Mouse (Mus musculus) brown adipose tissue, adult 24 weeks (tissue): ENCODE data around the gene Adam8. TPM values are rescaled to one million over a fixed set of nuclear protein-coding genes. Genes with fewer than 3 reads are reported as not detected.

ENCODE experiments used
- H3K27ac ChIP-seq: fragments of 200-500 bp; replicated peaks from 2 replicates; pipeline ENCODE4 v1.5.1; 2012; ENCODE audit warnings: low read depth, mild to moderate bottlenecking, low read length
- H3K4me1 ChIP-seq: fragments of 200-500 bp; 2 replicates; pipeline ENCODE4 v1.6.1; 2012; ENCODE audit warnings: low read length, mixed read lengths; ENCODE audit not compliant: control insufficient read depth, insufficient read depth, insufficient read length
- H3K4me3 ChIP-seq: fragments of 200-500 bp; 2 replicates; pipeline ENCODE4 v1.5.1; 2012; ENCODE audit warnings: low read depth, mild to moderate bottlenecking, low read length, moderate library complexity; ENCODE audit not compliant: insufficient read depth
- polyA plus RNA-seq: library from polyadenylated mRNA; stranded (reverse); fragments of >200 nt; gene quantifications from 2 replicates; pipeline ENCODE4 v1.2.4, GENCODE M21; 2012; ENCODE audit not compliant: missing spikeins, insufficient read depth, insufficient read length

The Adam8 gene
- 3.0 TPM in 1 of 2 replicates, not detected in the other for polyA plus RNA-seq

DNA sequence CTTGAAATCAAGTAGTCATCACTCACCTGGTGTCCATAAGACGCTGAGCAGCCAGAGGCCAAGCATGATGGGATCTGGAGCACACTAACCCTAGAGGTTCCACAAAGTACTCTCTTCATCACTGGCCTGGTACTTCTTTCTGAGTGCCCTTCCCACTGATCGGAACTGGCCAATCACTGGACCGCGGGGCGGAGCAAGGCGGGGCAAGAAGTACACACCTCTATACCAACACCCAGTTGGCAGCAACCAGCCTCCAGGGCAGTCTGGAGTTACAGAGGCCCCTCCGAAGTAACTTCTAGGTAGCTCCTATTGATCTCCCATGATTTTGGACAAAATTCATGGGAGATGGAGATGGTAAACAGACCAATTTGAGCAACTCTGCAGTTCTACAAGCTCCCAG, at the start of gene Adam8:
TSS of gene Adam8 (minus strand) at position 157 of the 400 bp plus-strand sequence.
- no peaks in the 10 kb centered on the region for H3K4me1 ChIP-seq
- H3K4me3 ChIP-seq: 0 out of 2 replicates have a peak within 1 kb of the TSS, but pooled peaks have one; percentile 17
- no peak within 1 kb of the TSS for H3K27ac ChIP-seq

DNA sequence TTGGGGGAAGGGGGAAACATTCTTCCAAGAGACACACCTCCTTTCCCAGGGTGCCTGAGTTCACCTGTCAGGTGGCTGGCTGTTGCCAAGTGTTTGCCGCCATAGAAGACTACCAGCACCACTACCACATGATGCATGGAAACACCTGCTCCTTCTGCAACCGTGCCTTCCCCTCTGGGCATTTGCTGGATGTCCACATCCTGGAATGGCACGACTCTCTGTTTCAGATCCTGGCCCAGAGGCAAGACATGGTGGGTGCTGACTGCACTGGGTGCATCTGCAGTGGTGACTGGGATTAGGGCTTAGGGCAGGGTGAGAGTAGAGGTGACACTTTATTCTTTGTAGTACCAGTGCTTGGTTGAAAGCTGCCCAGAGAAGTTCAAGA, 44.8 kb upstream of the Adam8 start:
- Histone ChIP-seq H3K4me1 (no peaks in the 10 kb centered on the region), H3K27ac (no peak overlapping the region), H3K4me3 (0 out of 2 replicates have a peak overlapping the region, but pooled peaks have one; percentile 88)

DNA sequence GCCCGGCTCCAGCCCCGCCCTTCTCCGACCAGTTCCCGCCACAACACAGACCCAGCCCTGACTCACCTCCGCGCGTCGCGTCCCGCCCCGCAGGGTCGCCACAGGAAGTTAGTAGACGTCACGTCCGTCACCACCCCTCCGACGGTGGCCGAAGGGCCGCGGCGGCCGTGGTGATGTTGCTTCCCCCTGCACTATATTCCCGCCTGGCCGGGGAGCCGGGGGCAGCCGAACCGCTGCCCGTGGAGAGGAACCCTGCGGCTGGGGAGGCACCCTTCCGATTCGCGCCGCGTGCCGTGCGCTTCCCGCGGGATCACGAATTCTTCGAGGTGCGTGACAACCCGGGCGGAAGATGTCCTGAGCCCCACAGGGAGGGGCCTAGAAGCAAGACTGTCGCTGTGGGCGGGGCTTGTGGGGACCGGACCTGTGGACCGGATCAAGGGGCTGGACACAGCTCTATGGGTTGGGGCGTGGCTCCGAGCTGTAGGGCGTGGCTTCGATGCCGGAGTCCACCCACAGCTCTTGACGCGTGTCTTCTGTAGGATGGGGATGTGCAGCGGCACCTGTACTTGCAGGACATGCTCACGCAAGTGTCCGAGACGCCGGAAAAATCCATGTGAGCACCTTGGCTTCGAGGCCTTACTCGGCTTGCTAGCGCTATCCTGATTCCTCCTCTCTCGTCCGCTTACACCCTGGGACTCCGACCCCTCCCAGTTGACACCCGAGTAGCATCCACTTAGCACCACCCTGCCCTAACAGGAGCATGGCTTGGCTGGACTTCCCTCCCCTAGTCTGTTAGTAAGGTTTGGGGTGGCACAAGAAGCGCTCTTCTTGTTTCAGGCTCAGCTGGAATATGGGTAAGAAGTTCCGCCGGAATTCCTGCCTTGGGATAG, 44.2 kb upstream of the Adam8 start, which contains the start of the genes Zfp511 and Tubgcp2:
TSS of gene Zfp511 (plus strand) at position 111 of the 890 bp plus-strand sequence.
TSS of gene Tubgcp2 (minus strand) at position 389 of the 890 bp plus-strand sequence.
- Histone ChIP-seq H3K4me1 (no peaks in the 10 kb centered on the region), H3K4me3 (peak within 1 kb of the TSS; percentile 88), H3K27ac (peak within 1 kb of the TSS; percentile 79)

DNA sequence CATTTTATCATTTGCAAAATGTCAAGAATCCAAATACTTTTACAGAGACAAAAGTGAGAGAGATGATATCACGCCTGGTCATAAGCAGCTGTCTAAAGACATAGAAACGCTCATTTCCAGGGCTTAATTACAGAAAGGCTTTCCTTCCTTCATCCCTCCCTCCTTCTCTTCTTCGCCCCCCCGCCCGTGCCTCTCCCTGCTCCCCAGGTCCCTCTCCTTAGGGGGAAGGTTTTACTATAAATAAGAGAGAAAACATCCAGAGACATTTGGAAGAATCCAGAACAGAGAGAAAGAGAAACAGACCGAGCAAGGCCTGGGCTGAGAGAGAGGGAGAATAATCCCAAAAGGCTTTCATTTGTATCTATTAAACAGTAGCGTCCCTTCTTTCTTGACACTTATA, 43.1 kb upstream of the Adam8 start:
- H3K4me1 ChIP-seq: no peaks in the 10 kb centered on the region
- H3K27ac ChIP-seq: no peak overlapping the region
- peak overlapping the region; percentile 88 for H3K4me3 ChIP-seq

GRCm38 (mm10) chr7:140033386-140033785, 41.0 kb upstream of the Adam8 start:
- no peak overlapping the region for H3K4me3 ChIP-seq
- H3K27ac ChIP-seq: no peak overlapping the region
- H3K4me1 ChIP-seq: no peaks in the 10 kb centered on the region

DNA sequence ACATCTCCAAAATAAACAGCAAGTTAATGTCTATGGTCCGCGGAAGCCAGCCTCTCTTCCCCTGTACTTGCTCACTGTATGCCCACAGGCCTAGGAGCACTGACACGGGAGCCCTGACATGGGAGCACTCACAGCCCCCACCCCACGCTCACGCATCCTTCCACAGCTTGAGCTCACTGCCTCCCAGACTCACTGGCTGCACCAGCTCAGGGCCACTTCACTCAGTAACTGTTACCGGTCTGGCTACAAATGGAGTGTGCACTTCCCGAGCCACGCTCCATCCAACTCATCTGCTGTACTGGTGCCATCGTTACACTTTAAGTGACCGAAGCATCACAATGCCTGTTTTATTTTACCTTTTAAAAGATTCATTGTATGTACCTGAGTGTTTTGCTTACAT, 40.0 kb upstream of the Adam8 start:
- H3K4me1 ChIP-seq: no peaks in the 10 kb centered on the region
- no peak overlapping the region for H3K4me3 ChIP-seq
- H3K27ac ChIP-seq: no peak overlapping the region

- H3K4me3 ChIP-seq: no peak overlapping the region
- no peak overlapping the region for H3K27ac ChIP-seq
- no peaks in the 10 kb centered on the region for H3K4me1 ChIP-seq
Observed at GRCm38 (mm10) chr7:140031771-140032170, 39.4 kb upstream of the Adam8 start.

DNA sequence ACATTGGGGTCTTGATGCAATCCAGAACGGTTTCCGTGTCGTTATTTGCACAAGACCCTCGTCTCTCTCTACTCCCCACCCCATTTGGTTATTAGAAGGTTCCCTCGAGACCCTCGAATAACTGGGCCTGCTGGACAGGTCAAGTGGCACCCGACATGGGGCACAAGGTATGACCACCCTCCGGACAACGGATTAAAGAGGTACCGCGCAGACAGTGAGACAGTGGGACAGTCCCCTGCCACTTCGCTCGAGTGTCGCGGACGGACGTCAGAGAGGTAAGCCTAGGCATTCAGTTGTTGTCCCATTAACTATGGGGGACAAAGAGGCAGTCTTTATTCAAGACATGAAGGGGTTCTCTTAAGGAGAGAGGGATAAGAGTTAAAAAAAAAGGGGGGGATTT, 19.0 kb upstream of the Adam8 start:
- no peak overlapping the region for H3K4me3 ChIP-seq
- no peak overlapping the region for H3K27ac ChIP-seq
- H3K4me1 ChIP-seq: no peaks in the 10 kb centered on the region

DNA sequence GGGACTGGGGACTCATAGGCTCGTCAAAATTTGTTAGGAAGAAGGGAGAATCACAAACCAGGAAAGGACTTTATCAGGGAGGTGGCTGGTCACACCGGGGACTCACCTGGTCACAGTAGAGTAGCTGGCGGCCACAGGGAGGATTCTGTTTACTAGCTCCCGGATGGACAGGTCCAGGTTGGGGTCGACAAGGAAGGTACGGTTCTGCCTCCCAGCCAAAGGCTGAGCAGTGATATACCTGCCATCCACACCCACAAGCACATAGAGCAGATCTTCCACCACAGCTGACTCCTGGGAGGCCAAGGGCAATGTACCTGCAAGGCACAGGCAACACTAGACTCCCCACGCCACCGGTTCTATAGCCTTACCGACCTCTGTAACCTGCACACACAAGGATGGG, 15.4 kb upstream of the Adam8 start:
- Histone ChIP-seq H3K4me1 (no peaks in the 10 kb centered on the region), H3K4me3 (no peak overlapping the region), H3K27ac (no peak overlapping the region)

GRCm38 (mm10) chr7:140006861-140007611, 14.7 kb upstream of the Adam8 start:
- Histone ChIP-seq H3K4me3 (no peak overlapping the region), H3K27ac (no peak overlapping the region), H3K4me1 (no peaks in the 10 kb centered on the region)

DNA sequence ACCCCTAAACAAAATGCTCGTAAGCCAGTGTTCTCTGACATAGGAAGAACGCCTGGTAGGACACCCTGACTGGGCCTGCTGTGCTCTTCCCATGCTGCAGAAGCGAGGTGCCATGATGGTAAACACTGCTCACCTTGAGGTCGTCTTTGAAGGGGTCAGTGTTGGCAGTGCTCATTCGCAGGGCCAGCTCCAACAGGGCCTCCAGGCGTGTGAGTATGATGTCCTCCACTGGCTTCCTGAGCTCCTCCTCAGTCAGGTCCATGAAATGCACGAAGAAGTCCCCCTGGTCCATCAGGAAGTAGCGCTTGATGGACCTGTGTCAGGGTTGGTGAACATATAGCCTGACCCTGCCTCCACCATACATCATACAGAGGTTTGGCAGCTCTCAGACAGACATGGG, 12.3 kb upstream of the Adam8 start:
- H3K27ac ChIP-seq: no peak overlapping the region
- H3K4me1 ChIP-seq: no peaks in the 10 kb centered on the region
- no peak overlapping the region for H3K4me3 ChIP-seq

- Histone ChIP-seq H3K27ac (no peak overlapping the region), H3K4me1 (no peaks in the 10 kb centered on the region), H3K4me3 (no peak overlapping the region)
Observed at GRCm38 (mm10) chr7:140001086-140001740, 8.9 kb upstream of the Adam8 start.

DNA sequence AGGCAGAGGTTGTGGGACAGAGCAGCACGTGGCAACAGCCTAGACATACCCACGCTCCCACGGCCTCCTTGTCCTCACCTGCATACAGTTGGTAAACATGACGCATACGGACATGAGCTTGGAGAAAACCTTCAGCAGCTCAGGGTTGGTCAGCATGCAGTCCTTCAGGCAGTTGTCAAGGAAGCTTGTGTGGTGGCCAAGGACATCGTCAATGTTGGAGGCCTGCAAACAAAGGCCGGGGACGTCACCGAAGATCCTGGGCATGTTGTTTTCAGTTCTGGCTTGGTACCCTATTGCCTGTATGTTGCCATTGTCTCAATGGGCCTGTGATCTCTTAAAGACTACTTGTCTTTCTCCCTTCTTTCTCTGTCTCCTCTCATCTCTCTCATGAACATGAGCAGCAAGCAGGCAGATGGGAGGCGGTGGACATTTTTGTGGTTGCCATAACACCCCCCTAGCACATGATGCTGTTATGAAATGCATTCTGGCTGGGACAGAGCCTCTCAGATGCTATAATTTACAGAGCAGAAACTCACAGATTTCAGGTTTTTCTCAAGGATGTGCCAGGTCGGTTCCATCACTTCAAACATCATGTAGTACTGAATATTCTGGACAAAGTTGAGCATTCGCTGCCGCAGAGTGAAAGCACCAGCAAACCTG, 6.5 kb upstream of the Adam8 start:
- Histone ChIP-seq H3K4me1 (no peaks in the 10 kb centered on the region), H3K27ac (no peak overlapping the region), H3K4me3 (no peak overlapping the region)

DNA sequence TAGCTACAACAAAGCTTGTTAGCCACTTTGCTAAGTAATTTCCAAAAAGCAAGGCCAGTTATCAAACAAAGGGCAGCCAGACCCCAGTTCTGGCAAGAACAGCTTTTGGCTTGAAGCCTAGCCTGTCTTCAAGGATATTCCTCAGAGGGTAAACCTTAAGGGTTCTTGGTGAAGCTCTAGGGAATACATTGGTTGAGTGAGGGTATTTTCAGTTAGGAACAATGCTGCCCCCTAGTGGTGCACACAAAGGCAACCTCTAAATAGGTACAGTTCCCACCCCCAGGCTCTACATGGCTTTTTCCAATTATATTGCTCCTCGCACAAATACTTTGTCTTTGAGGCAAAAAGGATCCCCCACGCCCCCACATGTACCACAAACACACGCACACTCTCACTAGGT, 2.3 kb upstream of the Adam8 start:
- Histone ChIP-seq H3K27ac (no peak overlapping the region), H3K4me1 (no peaks in the 10 kb centered on the region), H3K4me3 (no peak overlapping the region)
